Mouse (Mus musculus) embryonic facial prominence, embryonic 11.5 days (tissue): ENCODE measurements around the gene Syce2. TPM values are rescaled to one million over a fixed set of nuclear protein-coding genes. Genes with fewer than 3 reads are reported as not detected.

Experiments used
- ATAC-seq: fragments of 200-750 bp; cut with Nextera tagmentation; replicated peaks from 2 replicates; pipeline ENCODE4 v1.8.0; 2017; ENCODE audit warnings: low read depth; ENCODE audit not compliant: insufficient number of reproducible peaks, low FRiP score, low TSS enrichment
- DNase-seq: peaks from one replicate; pipeline ENCODE4 v3.0.0-alpha.2; 2015; ENCODE audit warnings: low spot score
- H3K27ac ChIP-seq: fragments of 300-500 bp; sonication (generic); replicated peaks from 2 replicates; pipeline ENCODE4 v1.5.1; 2014; ENCODE audit warnings: mild to moderate bottlenecking, low read depth, low read length, control low read depth
- H3K27me3 ChIP-seq: fragments of 300-500 bp; sonication (generic); 2 replicates; pipeline ENCODE4 v1.6.1; 2014; ENCODE audit warnings: mild to moderate bottlenecking, low read length, moderate library complexity, mixed read lengths; ENCODE audit not compliant: control insufficient read depth, insufficient read depth
- H3K36me3 ChIP-seq: fragments of 300-500 bp; sonication (generic); replicated peaks from 2 replicates; pipeline ENCODE4 v1.6.1; 2014; ENCODE audit warnings: low read depth, mild to moderate bottlenecking, low read length, moderate library complexity, mixed read lengths; ENCODE audit not compliant: control insufficient read depth, insufficient read depth
- H3K4me1 ChIP-seq: fragments of 300-500 bp; sonication (generic); 2 replicates; pipeline ENCODE4 v1.6.1; 2014; ENCODE audit warnings: low read length, mixed read lengths; ENCODE audit not compliant: control insufficient read depth, insufficient read depth
- H3K4me2 ChIP-seq: fragments of 300-500 bp; sonication (generic); 2 replicates; pipeline ENCODE4 v1.6.1; 2014; ENCODE audit warnings: low read depth, mild to moderate bottlenecking, control low read depth, low read length, moderate library complexity
- H3K4me3 ChIP-seq: fragments of 300-500 bp; sonication (generic); 2 replicates; pipeline ENCODE4 v1.5.1; 2014; ENCODE audit warnings: low read depth, low read length, control low read depth
- H3K9ac ChIP-seq: fragments of 300-500 bp; sonication (generic); replicated peaks from 2 replicates; pipeline ENCODE4 v1.6.1; 2014; ENCODE audit warnings: mild to moderate bottlenecking, control low read depth, low read length
- H3K9me3 ChIP-seq: fragments of 300-500 bp; sonication (generic); replicated peaks from 2 replicates; pipeline ENCODE4 v1.6.1; 2016; ENCODE audit warnings: mild to moderate bottlenecking, low read length, inconsistent platforms, mixed read lengths; ENCODE audit not compliant: control insufficient read depth
- WGBS: fragments of 180-500 bp; shearing (Covaris S2); extraction: QIAGEN DNeasy Blood & Tissue Kit; methylation state at CpG from one replicate; pipeline ENCODE4 v1.1.7; 2014; 5-methylcytosine and 5-hydroxymethylcytosine counted together
- polyA plus RNA-seq: library from polyadenylated mRNA; unstranded; fragments of >200 nt; fragmentation: Nextera tagmentation; extraction: Ambion mirVana; gene quantifications from 2 replicates; pipeline ENCODE4 v1.2.1, GENCODE M21; 2014

Gene Syce2
- polyA plus RNA-seq, 1 experiment from 2014 or later = 89.2 TPM

GRCm38 (mm10) chr8:84846722-84847572 is 25.0 kb upstream of the Syce2 start, which contains the start of gene Calr:
Gene Calr (minus strand): TSS chr8:84846934.
- peak; percentile 99 for ATAC-seq
- peak within 1 kb of the TSS; percentile 69 for H3K4me2 ChIP-seq
- DNase-seq = peak; percentile 100
- H3K9me3 ChIP-seq = no peaks in the 10 kb centered on the region
- no peaks in the 10 kb centered on the region for H3K27me3 ChIP-seq
- WGBS = under 1% methylated on average over 55 of the region's 55 CpGs
- H3K27ac ChIP-seq = peak within 1 kb of the TSS; percentile 85
- peaks cover 26% of the 10 kb centered on the region for H3K36me3 ChIP-seq
- peaks cover 4% of the 10 kb centered on the region; the same call in 1 of the 2 replicates for H3K4me1 ChIP-seq
- peak within 1 kb of the TSS; percentile 85 for H3K4me3 ChIP-seq
- H3K9ac ChIP-seq = peak within 1 kb of the TSS; percentile 94

GRCm38 (mm10) chr8:84847684-84848435 is 24.1 kb upstream of the Syce2 start:
- ATAC-seq (no peak), DNase-seq (no peak)
- Histone ChIP-seq H3K4me2 (peak overlapping the region; percentile 61), H3K4me3 (no peak overlapping the region), H3K9ac (peak overlapping the region; percentile 63), H3K4me1 (peaks cover 4% of the 10 kb centered on the region; the same call in 1 of the 2 replicates), H3K27ac (peak overlapping the region; percentile 31; the same call in 1 of the 2 replicates), H3K9me3 (no peaks in the 10 kb centered on the region), H3K36me3 (peaks cover 19% of the 10 kb centered on the region), H3K27me3 (no peaks in the 10 kb centered on the region)
- WGBS = 51% methylated on average over 6 of the region's 6 CpGs

GRCm38 (mm10) chr8:84856434-84856833 is 15.5 kb upstream of the Syce2 start:
- DNase-seq = no peak
- H3K36me3 ChIP-seq = peaks cover 11% of the 10 kb centered on the region
- no peaks in the 10 kb centered on the region for H3K4me1 ChIP-seq
- H3K27ac ChIP-seq = no peak overlapping the region
- no peaks in the 10 kb centered on the region for H3K9me3 ChIP-seq
- ATAC-seq = 0 out of 2 replicates have a peak, but pooled peaks have one; percentile 2
- H3K4me3 ChIP-seq = no peak overlapping the region; the same call in 1 of the 2 replicates
- no peak overlapping the region for H3K9ac ChIP-seq
- 93% methylated on average over 3 of the region's 3 CpGs for WGBS
- H3K4me2 ChIP-seq = no peak overlapping the region; the same call in 1 of the 2 replicates
- H3K27me3 ChIP-seq = no peaks in the 10 kb centered on the region

GRCm38 (mm10) chr8:84856864-84857441 is 15.0 kb upstream of the Syce2 start, which contains the start of gene Farsa:
Gene Farsa (plus strand): TSS chr8:84856989.
- Histone ChIP-seq H3K4me1 (no peaks in the 10 kb centered on the region), H3K9ac (peak within 1 kb of the TSS; percentile 85), H3K27ac (no peak within 1 kb of the TSS; the same call in 1 of the 2 replicates), H3K27me3 (no peaks in the 10 kb centered on the region), H3K4me3 (peak within 1 kb of the TSS; percentile 90), H3K36me3 (peaks cover 15% of the 10 kb centered on the region), H3K9me3 (no peaks in the 10 kb centered on the region), H3K4me2 (peak within 1 kb of the TSS; percentile 84)
- DNase-seq (peak; percentile 97), ATAC-seq (peak; percentile 75)
- under 1% methylated on average over 39 of the region's 39 CpGs for WGBS

- peak overlapping the region; percentile 67 for H3K9ac ChIP-seq
- H3K27me3 ChIP-seq = no peaks in the 10 kb centered on the region
- peaks cover 11% of the 10 kb centered on the region for H3K36me3 ChIP-seq
- WGBS = 3% methylated on average over 54 of the region's 54 CpGs
- ATAC-seq = peak; percentile 64; the same call in 1 of the 2 replicates
- peak; percentile 44 for DNase-seq
- H3K27ac ChIP-seq = no peak overlapping the region
- H3K9me3 ChIP-seq = no peaks in the 10 kb centered on the region
- H3K4me2 ChIP-seq = peak overlapping the region; percentile 89
- H3K4me3 ChIP-seq = peak overlapping the region; percentile 42
- H3K4me1 ChIP-seq = no peaks in the 10 kb centered on the region
These were observed 526 bp downstream of the Syce2 start for GRCm38 (mm10) chr8:84872309-84872965.

- Histone ChIP-seq H3K4me2 (peak overlapping the region; percentile 89), H3K9ac (no peak overlapping the region; the same call in 1 of the 2 replicates), H3K4me3 (peak overlapping the region; percentile 42), H3K9me3 (no peaks in the 10 kb centered on the region), H3K36me3 (peaks cover 8% of the 10 kb centered on the region), H3K27ac (no peak overlapping the region), H3K4me1 (no peaks in the 10 kb centered on the region), H3K27me3 (no peaks in the 10 kb centered on the region)
- ATAC-seq = no peak
- no peak for DNase-seq
- 61% methylated on average over 4 of the region's 4 CpGs for WGBS
These were observed 1.1 kb downstream of the Syce2 start for GRCm38 (mm10) chr8:84873016-84873415.

- WGBS = 92% methylated on average over 3 of the region's 3 CpGs
- H3K9ac ChIP-seq = no peak overlapping the region
- DNase-seq = no peak
- no peaks in the 10 kb centered on the region for H3K9me3 ChIP-seq
- no peaks in the 10 kb centered on the region for H3K36me3 ChIP-seq
- H3K4me3 ChIP-seq = no peak overlapping the region
- H3K27ac ChIP-seq = no peak overlapping the region
- ATAC-seq = no peak
- H3K4me2 ChIP-seq = no peak overlapping the region
- H3K27me3 ChIP-seq = no peaks in the 10 kb centered on the region
- H3K4me1 ChIP-seq = no peaks in the 10 kb centered on the region
These were observed 2.4 kb downstream of the Syce2 start for GRCm38 (mm10) chr8:84874339-84874738.
